Mouse (Mus musculus): ENCODE data around the gene Ndufa13. TPM values are rescaled to one million over a fixed set of nuclear protein-coding genes. Genes with fewer than 3 reads are reported as not detected.

The Ndufa13 gene
- polyA plus RNA-seq, 1 experiment from 2014 or later = 217 TPM

Other genes starting within 250 kb of the Ndufa13 start
- 1.3 and 1.4 TPM in 2 replicates for gene Zfp964, start 248.1 kb downstream of the Ndufa13 start, polyA plus RNA-seq (2016; fragmentation: Nextera tagmentation; extraction: Ambion mirVana)
- 25.1 and 28.5 TPM in 2 replicates for gene Zfp869, start 191.8 kb downstream of the Ndufa13 start, polyA plus RNA-seq (2016; fragmentation: Nextera tagmentation; extraction: Ambion mirVana)
- gene Zfp963, start 152.6 kb downstream of the Ndufa13 start, polyA plus RNA-seq (2016; fragmentation: Nextera tagmentation; extraction: Ambion mirVana) = 3.6 and 4.1 TPM in 2 replicates
- gene Gm20422, start 127.7 kb downstream of the Ndufa13 start, polyA plus RNA-seq (2016; fragmentation: Nextera tagmentation; extraction: Ambion mirVana) = 0.44 and 0.65 TPM in 2 replicates
- 43.2 and 48.3 TPM in 2 replicates for gene Atp13a1, start 111.4 kb downstream of the Ndufa13 start, polyA plus RNA-seq (2016; fragmentation: Nextera tagmentation; extraction: Ambion mirVana)
- gene Zfp866, start 111.4 kb downstream of the Ndufa13 start, polyA plus RNA-seq (2016; fragmentation: Nextera tagmentation; extraction: Ambion mirVana) = 20.4 and 26.4 TPM in 2 replicates
- 10.3 and 10.7 TPM in 2 replicates for gene Gmip, start 93.9 kb downstream of the Ndufa13 start, polyA plus RNA-seq (2016; fragmentation: Nextera tagmentation; extraction: Ambion mirVana)
- 0.32 and 0.73 TPM in 2 replicates for gene Lpar2, start 80.1 kb downstream of the Ndufa13 start, polyA plus RNA-seq (2016; fragmentation: Nextera tagmentation; extraction: Ambion mirVana)
- gene Pbx4, start 70.1 kb downstream of the Ndufa13 start, polyA plus RNA-seq (2016; fragmentation: Nextera tagmentation; extraction: Ambion mirVana) = 5.6 and 6.3 TPM in 2 replicates
- gene Cilp2, start 14.9 kb downstream of the Ndufa13 start, polyA plus RNA-seq (2016; fragmentation: Nextera tagmentation; extraction: Ambion mirVana) = 0.48 and 0.63 TPM in 2 replicates
- 2.7 and 2.9 TPM in 2 replicates for gene Tssk6, start 374 bp downstream of the Ndufa13 start, polyA plus RNA-seq (2016; fragmentation: Nextera tagmentation; extraction: Ambion mirVana)
- gene Yjefn3, start 154 bp upstream of the Ndufa13 start, polyA plus RNA-seq (2016; fragmentation: Nextera tagmentation; extraction: Ambion mirVana) = 6.7 and 8.7 TPM in 2 replicates
- 47.5 and 49.0 TPM in 2 replicates for gene Gatad2a, start 93.8 kb upstream of the Ndufa13 start, polyA plus RNA-seq (2016; fragmentation: Nextera tagmentation; extraction: Ambion mirVana)
- gene Mau2, start 140.2 kb upstream of the Ndufa13 start, polyA plus RNA-seq (2016; fragmentation: Nextera tagmentation; extraction: Ambion mirVana) = 46.5 and 49.9 TPM in 2 replicates
- 41.1 and 45.0 TPM in 2 replicates for gene Sugp1, start 140.3 kb upstream of the Ndufa13 start, polyA plus RNA-seq (2016; fragmentation: Nextera tagmentation; extraction: Ambion mirVana)
- gene Tm6sf2, start 170.4 kb upstream of the Ndufa13 start, polyA plus RNA-seq (2016; fragmentation: Nextera tagmentation; extraction: Ambion mirVana) = 0.94 and 1.3 TPM in 2 replicates
- gene Hapln4, start 180.9 kb upstream of the Ndufa13 start, polyA plus RNA-seq (2016; fragmentation: Nextera tagmentation; extraction: Ambion mirVana) = 0.30 and 0.62 TPM in 2 replicates
- gene Ncan, start 218.3 kb upstream of the Ndufa13 start, polyA plus RNA-seq (2016; fragmentation: Nextera tagmentation; extraction: Ambion mirVana) = 0.06 and 0.29 TPM in 2 replicates
- gene Nr2c2ap, start 228.8 kb upstream of the Ndufa13 start, polyA plus RNA-seq (2016; fragmentation: Nextera tagmentation; extraction: Ambion mirVana) = 35.4 and 39.6 TPM in 2 replicates
- 16.5 and 18.3 TPM in 2 replicates for gene Rfxank, start 236.6 kb upstream of the Ndufa13 start, polyA plus RNA-seq (2016; fragmentation: Nextera tagmentation; extraction: Ambion mirVana)
- 39.6 and 43.9 TPM in 2 replicates for gene Borcs8, start 236.9 kb upstream of the Ndufa13 start, polyA plus RNA-seq (2016; fragmentation: Nextera tagmentation; extraction: Ambion mirVana)
- gene Mef2b, start 237.2 kb upstream of the Ndufa13 start, polyA plus RNA-seq (2016; fragmentation: Nextera tagmentation; extraction: Ambion mirVana) = 0.23 and 0.53 TPM in 2 replicates

Data from heart, embryonic 10.5 days (tissue).